ENCODE assay signal across 24 mouse cellular contexts in the genomic region with DNA sequence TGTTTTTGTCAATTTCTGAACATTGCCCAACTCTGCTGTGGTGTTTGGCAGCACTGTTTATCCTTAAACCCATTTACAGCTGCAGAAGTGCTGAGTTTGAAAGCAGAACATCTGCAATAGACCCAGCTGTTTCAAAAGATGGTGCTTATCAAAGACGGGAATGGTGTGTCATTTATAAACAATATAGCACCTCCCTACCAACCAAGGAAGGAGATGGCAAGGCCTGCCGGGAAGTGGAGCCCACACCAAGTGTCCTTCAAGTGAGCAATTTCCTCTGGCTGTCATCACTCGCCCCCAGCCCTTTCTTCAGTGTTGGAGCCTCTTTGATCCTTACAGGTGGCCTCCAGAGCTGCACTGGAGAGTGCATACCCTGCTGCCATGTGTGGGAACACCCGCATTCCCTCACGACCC.
A peak's percentile ranks its signal among the peaks of the same experiment; 100 is the strongest.
DNase-seq lines count a peak whose midpoint lies in the region; ATAC-seq lines count a peak whose summit lies in the region.
"Had no signal": no experiment of that assay in that cellular context is flagged by ENCODE, and none has a peak within 500 bp of the region (broad histone marks: within the 10 kb centered on the region; RNA-seq: fewer than 3 reads in every experiment).

No protein-coding gene starts in this region.

- no peak for ATAC-seq in hindbrain, embryonic 13.5 days (ENCODE audit: low FRiP score)
- ATAC-seq: forebrain, embryonic 16.5 days; hindbrain, embryonic 16.5 days had no signal

- H3K4me2 ChIP-seq in hindbrain, embryonic 13.5 days, result no peak overlapping the region
- H3K4me2 ChIP-seq: embryonic facial prominence, embryonic 15.5 days; heart, embryonic 11.5 days; liver, embryonic 11.5 days; midbrain, embryonic 11.5 days; neural tube, embryonic 15.5 days had no signal

- H3K9me3 ChIP-seq in hindbrain, embryonic 10.5 days, result no peaks in the 10 kb centered on the region
- no peaks in the 10 kb centered on the region for H3K9me3 ChIP-seq in hindbrain, embryonic 13.5 days
- H3K9me3 ChIP-seq in limb, embryonic 10.5 days (replicated peaks), result no peaks in the 10 kb centered on the region
- H3K9me3 ChIP-seq: embryonic facial prominence, embryonic 15.5 days; G1E; neural tube, embryonic 15.5 days had no signal

- H3K36me3 ChIP-seq in hindbrain, embryonic 10.5 days, result no peaks in the 10 kb centered on the region
- H3K36me3 ChIP-seq in hindbrain, embryonic 13.5 days, result peaks cover 6% of the 10 kb centered on the region
- peaks cover 9% of the 10 kb centered on the region; the same call in 1 of the 2 replicates for H3K36me3 ChIP-seq in limb, embryonic 10.5 days
- H3K36me3 ChIP-seq: embryonic facial prominence, embryonic 15.5 days; G1E; neural tube, embryonic 15.5 days had no signal

- peak; percentile 49 for DNase-seq in hindbrain, embryonic 10.5 days (ENCODE audit: low spot score)
- DNase-seq in lung, postnatal 10 days, result peak; percentile 11
- DNase-seq in lung, postnatal 36 days, result no peak
- DNase-seq in embryo, embryonic 10.5 days (ENCODE audit: low spot score), result peak; percentile 42
- peak; percentile 75 for DNase-seq in limb, embryonic 10.5 days (ENCODE audit: low spot score)
- no peak for DNase-seq in left cerebral cortex, postnatal 4 days
- DNase-seq in gastrocnemius, adult 8-10 months (ENCODE audit: low spot score in 2 of 2), result no peak
- DNase-seq: adrenal gland, postnatal 36 days; cerebellum, adult 11-12 months; cerebellum, postnatal 36 days; heart, postnatal 10 days; kidney, adult 11 months; lung, postnatal 14 days; right cerebral cortex, postnatal 25 days had no signal

- H3K9ac ChIP-seq in hindbrain, embryonic 13.5 days, result no peak overlapping the region
- H3K9ac ChIP-seq: embryonic facial prominence, embryonic 15.5 days; neural tube, embryonic 15.5 days had no signal

- H3K4me3 ChIP-seq in hindbrain, embryonic 10.5 days, result no peak overlapping the region
- no peak overlapping the region for H3K4me3 ChIP-seq in hindbrain, embryonic 13.5 days
- H3K4me3 ChIP-seq in limb, embryonic 10.5 days, result no peak overlapping the region
- H3K4me3 ChIP-seq: embryonic facial prominence, embryonic 15.5 days; neural tube, embryonic 15.5 days had no signal

- intact Hi-C loops in left cerebral cortex, postnatal 4 days (cut with DNase I), result no loop called here

- 43% methylated on average over 5 of the region's 5 CpGs for WGBS in hindbrain, embryonic 10.5 days
- WGBS in hindbrain, embryonic 13.5 days, result 40% methylated on average over 5 of the region's 5 CpGs
- WGBS in limb, embryonic 10.5 days, result 35% methylated on average over 5 of the region's 5 CpGs

- no peaks in the 10 kb centered on the region for H3K27me3 ChIP-seq in hindbrain, embryonic 10.5 days (ENCODE audit: insufficient read depth, poor library complexity, severe bottlenecking)
- no peaks in the 10 kb centered on the region for H3K27me3 ChIP-seq in hindbrain, embryonic 13.5 days
- no peaks in the 10 kb centered on the region for H3K27me3 ChIP-seq in limb, embryonic 10.5 days (ENCODE audit: low read depth, poor library complexity, severe bottlenecking)
- H3K27me3 ChIP-seq: embryonic facial prominence, embryonic 15.5 days; neural tube, embryonic 15.5 days had no signal

- peaks cover 6% of the 10 kb centered on the region; the same call in 1 of the 2 replicates for H3K4me1 ChIP-seq in hindbrain, embryonic 10.5 days (replicated peaks)
- H3K4me1 ChIP-seq in hindbrain, embryonic 13.5 days (replicated peaks), result no peaks in the 10 kb centered on the region
- H3K4me1 ChIP-seq in limb, embryonic 10.5 days, result peaks cover 6% of the 10 kb centered on the region; the same call in 1 of the 2 replicates
- H3K4me1 ChIP-seq: embryonic facial prominence, embryonic 15.5 days; neural tube, embryonic 15.5 days had no signal

- H3K27ac ChIP-seq in hindbrain, embryonic 10.5 days, result no peak overlapping the region
- no peak overlapping the region for H3K27ac ChIP-seq in hindbrain, embryonic 13.5 days
- H3K27ac ChIP-seq in limb, embryonic 10.5 days, result no peak overlapping the region
- H3K27ac ChIP-seq: embryonic facial prominence, embryonic 15.5 days; kidney, postnatal 0 days; neural tube, embryonic 15.5 days had no signal

Comparison
In these comparisons a context has a peak if more than half of its experiments do, and no peak if none do; other contexts are left out.
1. DNase-seq: peak in hindbrain, embryonic 10.5 days (single experiment), lung, postnatal 10 days (single experiment), embryo, embryonic 10.5 days (single experiment) and limb, embryonic 10.5 days (single experiment); none in lung, postnatal 36 days (single experiment), left cerebral cortex, postnatal 4 days (single experiment) and gastrocnemius, adult 8-10 months (0 of 2).